14 mouse cellular contexts compared by ENCODE assay signal in genomic region chr9:91357321-91357720, GRCm38 (mm10). TPM values are rescaled to one million over a fixed set of nuclear protein-coding genes. Genes with fewer than 3 reads are reported as not detected.
A peak's percentile ranks its signal among the peaks of the same experiment; 100 is the strongest.
DNase-seq lines count a peak whose midpoint lies in the region; ATAC-seq and TF ChIP-seq lines count a peak whose summit lies in the region.
"Had no signal": no experiment of that assay in that cellular context is flagged by ENCODE, and none has a peak within 500 bp of the region (broad histone marks: within the 10 kb centered on the region; RNA-seq: fewer than 3 reads in every experiment).

No protein-coding gene starts in this region.

- H3K9ac ChIP-seq in forebrain, embryonic 12.5 days = no peak overlapping the region
- H3K9ac ChIP-seq in hindbrain, embryonic 14.5 days = peak overlapping the region; percentile 47
- no peak overlapping the region for H3K9ac ChIP-seq in midbrain, embryonic 16.5 days (ENCODE audit: low read depth, low read length)
- H3K9ac ChIP-seq: embryonic facial prominence, embryonic 13.5 days; heart, embryonic 13.5 days; liver, embryonic 15.5 days had no signal

- peak; percentile 13 for DNase-seq in embryo, embryonic 11 days
- DNase-seq in hindbrain, embryonic 14.5 days (ENCODE audit: low spot score) = no peak
- no peak for DNase-seq in frontal cortex, postnatal 36 days (ENCODE audit: low spot score in 2 of 2)
- DNase-seq in right cerebral cortex, postnatal 14 days = no peak
- no peak for DNase-seq in lung, adult 2 months
- DNase-seq: kidney, adult 9 months; layer of hippocampus, adult 9-11 months; lung, postnatal 36 days; right cerebral cortex, postnatal 4 days had no signal

- peaks cover 32% of the 10 kb centered on the region for H3K4me1 ChIP-seq in forebrain, embryonic 12.5 days
- 0 out of 2 replicates have a peak, but pooled peaks cover 11% of the 10 kb centered on the region for H3K4me1 ChIP-seq in hindbrain, embryonic 14.5 days (replicated peaks; ENCODE audit: control insufficient read depth, insufficient read depth, low read length)
- H3K4me1 ChIP-seq in midbrain, embryonic 16.5 days (ENCODE audit: control insufficient read depth, insufficient read depth, low read length) = peaks cover 6% of the 10 kb centered on the region
- peaks cover 1% of the 10 kb centered on the region; the same call in 1 of the 2 replicates for H3K4me1 ChIP-seq in lung, adult 2 months (ENCODE audit: control insufficient read depth, insufficient read depth, low read length)

- no peak for TF ChIP-seq POLR2A in lung, adult 2 months (IDR thresholded peaks at IDR 0.05; ENCODE audit: borderline replicate concordance, extremely low read depth, low read depth, low read length)

- peak overlapping the region; percentile 69 for H3K27ac ChIP-seq in forebrain, embryonic 12.5 days
- H3K27ac ChIP-seq in hindbrain, embryonic 14.5 days = peak overlapping the region; percentile 69
- no peak overlapping the region for H3K27ac ChIP-seq in midbrain, embryonic 16.5 days (ENCODE audit: low read length)
- H3K27ac ChIP-seq: embryonic facial prominence, embryonic 13.5 days; heart, embryonic 13.5 days; liver, embryonic 15.5 days had no signal

- peaks cover 46% of the 10 kb centered on the region for H3K27me3 ChIP-seq in forebrain, embryonic 12.5 days
- peaks cover 58% of the 10 kb centered on the region for H3K27me3 ChIP-seq in hindbrain, embryonic 14.5 days (ENCODE audit: control insufficient read depth, insufficient read depth, low read length)
- peaks cover 16% of the 10 kb centered on the region for H3K27me3 ChIP-seq in midbrain, embryonic 16.5 days (ENCODE audit: control insufficient read depth, insufficient read depth, low read depth, low read length)

- H3K4me3 ChIP-seq in forebrain, embryonic 12.5 days (replicated peaks) = no peak overlapping the region
- peak overlapping the region; percentile 15; the same call in 1 of the 2 replicates for H3K4me3 ChIP-seq in hindbrain, embryonic 14.5 days (replicated peaks; ENCODE audit: low read length)
- H3K4me3 ChIP-seq in midbrain, embryonic 16.5 days (ENCODE audit: low read depth, low read length) = no peak overlapping the region
- no peak overlapping the region for H3K4me3 ChIP-seq in lung, adult 2 months (replicated peaks; ENCODE audit: extremely low read depth, low read depth, low read length)
- H3K4me3 ChIP-seq: embryonic facial prominence, embryonic 13.5 days; heart, embryonic 13.5 days; liver, embryonic 15.5 days had no signal

- peak overlapping the region; percentile 37 for H3K4me2 ChIP-seq in forebrain, embryonic 12.5 days
- peak overlapping the region; percentile 53 for H3K4me2 ChIP-seq in hindbrain, embryonic 14.5 days (replicated peaks)
- H3K4me2 ChIP-seq in midbrain, embryonic 16.5 days (ENCODE audit: low read length) = peak overlapping the region; percentile 38
- H3K4me2 ChIP-seq: embryonic facial prominence, embryonic 13.5 days; heart, embryonic 13.5 days; liver, embryonic 15.5 days had no signal

- H3K9me3 ChIP-seq in forebrain, embryonic 12.5 days = no peaks in the 10 kb centered on the region
- H3K9me3 ChIP-seq in hindbrain, embryonic 14.5 days (ENCODE audit: control insufficient read depth, low read length) = no peaks in the 10 kb centered on the region
- no peaks in the 10 kb centered on the region for H3K9me3 ChIP-seq in midbrain, embryonic 16.5 days (replicated peaks; ENCODE audit: control insufficient read depth, low read length, poor library complexity, severe bottlenecking)
- H3K9me3 ChIP-seq: embryonic facial prominence, embryonic 13.5 days; heart, embryonic 13.5 days; liver, embryonic 15.5 days had no signal

- WGBS in forebrain, embryonic 12.5 days = 13% methylated on average over 3 of the region's 3 CpGs
- 21% methylated on average over 3 of the region's 3 CpGs for WGBS in hindbrain, embryonic 14.5 days
- WGBS in midbrain, embryonic 16.5 days = 26% methylated on average over 3 of the region's 3 CpGs
- 16% methylated on average over 3 of the region's 3 CpGs for WGBS in lung, adult 2 months

- no peak for ATAC-seq in forebrain, embryonic 12.5 days (ENCODE audit: low FRiP score)
- no peak for ATAC-seq in hindbrain, embryonic 14.5 days (ENCODE audit: low FRiP score)
- ATAC-seq in midbrain, embryonic 16.5 days = no peak

- TF ChIP-seq CTCF in lung, adult 2 months (IDR thresholded peaks at IDR 0.05; ENCODE audit: insufficient read depth, low read length) = no peak

- H3K36me3 ChIP-seq in forebrain, embryonic 12.5 days (replicated peaks) = peaks cover 5% of the 10 kb centered on the region; the same call in 1 of the 2 replicates
- peaks cover 6% of the 10 kb centered on the region; the same call in 1 of the 2 replicates for H3K36me3 ChIP-seq in hindbrain, embryonic 14.5 days (replicated peaks; ENCODE audit: control insufficient read depth, insufficient read depth)
- H3K36me3 ChIP-seq in midbrain, embryonic 16.5 days (ENCODE audit: control insufficient read depth, insufficient read depth, low read length) = no peaks in the 10 kb centered on the region
- H3K36me3 ChIP-seq: embryonic facial prominence, embryonic 13.5 days; heart, embryonic 13.5 days; liver, embryonic 15.5 days had no signal

RNA-seq across cellular contexts. Expression of gene Zic4, which starts 4.9 kb away (rescaled TPM):
- 56.4 and 60.5 TPM in 2 replicates for polyA plus RNA-seq in forebrain, embryonic 12.5 days (2016; fragmentation: Nextera tagmentation; extraction: Ambion mirVana)
- polyA plus RNA-seq in hindbrain, embryonic 14.5 days (2014; fragmentation: Nextera tagmentation; extraction: Ambion mirVana) = 47.8 and 54.9 TPM in 2 replicates
- polyA plus RNA-seq in midbrain, embryonic 16.5 days (2015; fragmentation: Nextera tagmentation; extraction: Ambion mirVana) = 55.8 and 154 TPM in 2 replicates
- not detected in 2 replicates for polyA plus RNA-seq in lung, adult 2 months (2012; rRNA removed)
- polyA plus RNA-seq: heart, embryonic 13.5 days; liver, embryonic 15.5 days had no signal

RNA-seq across cellular contexts. Expression of gene Zic1, which starts 8.3 kb away (rescaled TPM):
- 13.9 and 14.4 TPM in 2 replicates for polyA plus RNA-seq in forebrain, embryonic 12.5 days (2016; fragmentation: Nextera tagmentation; extraction: Ambion mirVana)
- polyA plus RNA-seq in hindbrain, embryonic 14.5 days (2014; fragmentation: Nextera tagmentation; extraction: Ambion mirVana) = 21.4 and 25.1 TPM in 2 replicates
- polyA plus RNA-seq in midbrain, embryonic 16.5 days (2015; fragmentation: Nextera tagmentation; extraction: Ambion mirVana) = 9.1 and 20.6 TPM in 2 replicates
- polyA plus RNA-seq in lung, adult 2 months (2012; rRNA removed) = 0.49 and 1.6 TPM in 2 replicates
- polyA plus RNA-seq: heart, embryonic 13.5 days had no signal

Comparison
In these comparisons a context has a peak if more than half of its experiments do, and no peak if none do; other contexts are left out.
1. RNA of gene Zic4, which starts 4.9 kb away (polyA plus RNA-seq): 56.4 to 60.5 TPM in forebrain, embryonic 12.5 days, 55.8 to 154 TPM in midbrain, embryonic 16.5 days and 47.8 to 54.9 TPM in hindbrain, embryonic 14.5 days; not detected in lung, adult 2 months; every median in the first group is over 10 times any median in the second.
2. Peak in every context shown above with its lines, with median percentiles within 50 percentile points of each other: H3K4me2 ChIP-seq.